Mouse (Mus musculus) liver, embryonic 15.5 days (tissue): ENCODE results near the gene Hist1h2ak. TPM values are rescaled to one million over a fixed set of nuclear protein-coding genes. Genes with fewer than 3 reads are reported as not detected.
"Not testable (repeated sequence)": the region's sequence is repeated elsewhere in the genome, so short reads cannot be mapped to it uniquely, and the experiment has no call there.

ENCODE experiments used
- ATAC-seq: fragments of 200-750 bp; cut with Nextera tagmentation; 2 replicates; pipeline ENCODE4 v1.8.0; 2017; ENCODE audit warnings: moderate number of reproducible peaks, mild to moderate bottlenecking, moderate library complexity; ENCODE audit not compliant: insufficient read depth
- H3K27ac ChIP-seq: fragments of 300-500 bp; sonication (generic); replicated peaks from 2 replicates; pipeline ENCODE4 v1.5.1; 2015; ENCODE audit warnings: mild to moderate bottlenecking, inconsistent platforms
- H3K27me3 ChIP-seq: fragments of 300-500 bp; sonication (generic); 2 replicates; pipeline ENCODE4 v1.6.1; 2015; ENCODE audit warnings: mild to moderate bottlenecking, inconsistent platforms
- H3K36me3 ChIP-seq: fragments of 300-500 bp; sonication (generic); replicated peaks from 2 replicates; pipeline ENCODE4 v1.6.1; 2015; ENCODE audit warnings: moderate library complexity, mild to moderate bottlenecking, inconsistent platforms
- H3K4me1 ChIP-seq: fragments of 300-500 bp; sonication (generic); replicated peaks from 2 replicates; pipeline ENCODE4 v1.6.1; 2015; ENCODE audit warnings: inconsistent platforms
- H3K4me2 ChIP-seq: fragments of 300-500 bp; sonication (generic); 2 replicates; pipeline ENCODE4 v1.6.1; 2015; ENCODE audit warnings: moderate library complexity, mild to moderate bottlenecking, inconsistent platforms
- H3K4me3 ChIP-seq: fragments of 300-500 bp; sonication (generic); replicated peaks from 2 replicates; pipeline ENCODE4 v1.5.1; 2015; ENCODE audit warnings: mild to moderate bottlenecking, inconsistent platforms
- H3K9ac ChIP-seq: fragments of 300-500 bp; sonication (generic); 2 replicates; pipeline ENCODE4 v1.6.1; 2015; ENCODE audit warnings: moderate library complexity, mild to moderate bottlenecking, inconsistent platforms
- H3K9me3 ChIP-seq: fragments of 300-500 bp; sonication (generic); replicated peaks from 2 replicates; pipeline ENCODE4 v1.6.1; 2016; ENCODE audit warnings: inconsistent platforms
- WGBS: fragments of 180-500 bp; shearing (Covaris S2); methylation state at CpG from one replicate; pipeline ENCODE4 v1.1.7; 2015; ENCODE audit warnings: mixed read lengths; ENCODE audit not compliant: insufficient replicate concordance; 5-methylcytosine and 5-hydroxymethylcytosine counted together
- polyA plus RNA-seq: library from polyadenylated mRNA; unstranded; fragments of >200 nt; fragmentation: Nextera tagmentation; extraction: Ambion mirVana; gene quantifications from 2 replicates; pipeline ENCODE4 v1.2.1, GENCODE M21; 2015

Hist1h2ak gene
- polyA plus RNA-seq, 1 experiment from 2014 or later = 47.8 TPM

DNA sequence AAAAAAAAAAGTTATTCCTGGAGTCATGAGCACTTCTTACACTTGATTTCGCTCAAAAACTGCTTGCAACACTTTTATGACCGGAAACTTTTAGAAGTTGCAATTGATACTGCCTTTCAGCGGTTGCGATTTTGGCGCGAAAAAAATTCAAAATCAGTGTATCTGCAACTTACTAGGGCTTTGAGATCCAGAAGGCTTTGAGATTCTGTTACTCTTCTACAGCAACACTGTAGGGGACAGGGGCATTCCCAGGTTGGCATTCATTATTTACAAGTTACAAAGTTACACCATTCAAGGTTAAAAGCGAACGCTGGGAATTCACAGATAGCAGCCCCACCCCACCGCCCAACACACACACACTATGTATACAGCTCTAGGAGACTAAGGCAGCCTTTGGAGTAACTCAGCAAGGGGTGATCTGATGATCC is 30.1 kb upstream of the Hist1h2ak start:
- H3K4me2 ChIP-seq = peak overlapping the region; percentile 73
- 2% methylated on average over 9 of the region's 9 CpGs for WGBS
- H3K4me1 ChIP-seq = peaks cover 56% of the 10 kb centered on the region
- peak overlapping the region; percentile 100 for H3K27ac ChIP-seq
- H3K9me3 ChIP-seq = no peaks in the 10 kb centered on the region
- ATAC-seq = no peak
- H3K4me3 ChIP-seq = peak overlapping the region; percentile 53
- H3K27me3 ChIP-seq = no peaks in the 10 kb centered on the region
- H3K9ac ChIP-seq = peak overlapping the region; percentile 59
- no peaks in the 10 kb centered on the region for H3K36me3 ChIP-seq

DNA sequence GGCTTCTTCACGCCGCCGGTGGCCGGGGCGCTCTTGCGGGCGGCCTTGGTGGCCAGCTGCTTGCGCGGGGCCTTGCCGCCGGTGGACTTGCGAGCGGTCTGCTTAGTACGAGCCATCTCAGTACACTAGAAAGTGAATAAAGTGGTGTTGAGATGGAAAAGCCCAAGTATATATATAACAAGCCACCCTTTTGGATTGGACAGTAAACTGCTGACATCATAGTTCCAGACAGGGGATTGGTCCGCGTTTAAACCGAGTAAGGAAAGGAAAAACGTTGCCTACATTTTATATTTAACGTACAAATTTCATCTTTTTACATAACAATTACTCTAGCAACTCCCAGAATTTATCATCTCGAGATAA is 29.6 kb upstream of the Hist1h2ak start, which contains the start of gene Hist1h3i:
Gene Hist1h3i (minus strand): TSS at position 116 of the 363 bp plus-strand sequence.
- Histone ChIP-seq H3K9me3 (no peaks in the 10 kb centered on the region), H3K27me3 (no peaks in the 10 kb centered on the region), H3K4me1 (peaks cover 51% of the 10 kb centered on the region), H3K27ac (peak within 1 kb of the TSS; percentile 100), H3K4me3 (peak within 1 kb of the TSS; percentile 53), H3K4me2 (peak within 1 kb of the TSS; percentile 73), H3K36me3 (no peaks in the 10 kb centered on the region), H3K9ac (peak within 1 kb of the TSS; percentile 70)
- peak; percentile 35 for ATAC-seq
- under 1% methylated on average over 15 of the region's 20 CpGs for WGBS

DNA sequence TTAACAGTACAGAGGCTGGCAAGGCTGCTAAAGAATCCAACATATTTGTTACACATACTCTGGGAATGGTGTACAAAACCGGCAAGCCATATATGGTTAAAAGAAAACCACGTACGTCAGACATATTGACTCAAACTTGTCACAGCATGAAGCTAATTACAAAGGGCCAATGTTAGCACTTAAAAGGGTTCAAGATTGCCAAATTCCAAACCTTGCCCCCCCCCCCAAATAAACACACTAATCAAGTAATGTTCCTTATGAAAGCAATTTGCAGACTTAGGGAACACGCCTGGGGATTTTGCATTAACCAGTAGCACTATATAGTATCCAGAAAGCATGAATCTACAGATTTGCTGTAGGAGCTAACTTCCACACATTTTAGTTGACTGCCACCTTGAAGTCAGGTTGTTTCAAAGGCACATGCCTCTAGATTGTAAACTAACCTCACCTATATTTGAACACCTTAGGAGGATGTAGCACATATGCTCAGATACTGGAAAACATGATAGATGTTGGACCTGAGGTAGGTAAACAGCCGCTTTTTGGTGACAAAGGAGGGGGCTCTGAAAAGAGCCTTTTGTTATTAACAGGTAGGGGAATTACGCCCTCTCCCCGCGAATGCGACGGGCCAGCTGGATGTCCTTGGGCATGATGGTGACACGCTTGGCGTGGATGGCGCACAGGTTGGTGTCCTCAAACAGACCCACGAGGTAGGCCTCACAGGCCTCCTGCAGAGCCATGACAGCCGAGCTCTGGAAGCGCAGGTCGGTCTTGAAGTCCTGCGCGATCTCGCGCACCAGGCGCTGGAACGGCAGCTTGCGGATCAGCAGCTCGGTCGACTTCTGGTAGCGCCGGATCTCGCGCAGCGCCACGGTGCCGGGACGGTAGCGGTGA is 29.0 kb upstream of the Hist1h2ak start:
- not testable (repeated sequence) for H3K27me3 ChIP-seq, H3K36me3 ChIP-seq, H3K9me3 ChIP-seq
- peak; percentile 5 for ATAC-seq
- H3K4me3 ChIP-seq = peak overlapping the region; percentile 53
- under 1% methylated on average over 21 of the region's 35 CpGs for WGBS
- H3K4me2 ChIP-seq = peak overlapping the region; percentile 73
- H3K4me1 ChIP-seq = peaks cover 52% of the 10 kb centered on the region
- peak overlapping the region; percentile 70 for H3K9ac ChIP-seq
- peak overlapping the region; percentile 100 for H3K27ac ChIP-seq

DNA sequence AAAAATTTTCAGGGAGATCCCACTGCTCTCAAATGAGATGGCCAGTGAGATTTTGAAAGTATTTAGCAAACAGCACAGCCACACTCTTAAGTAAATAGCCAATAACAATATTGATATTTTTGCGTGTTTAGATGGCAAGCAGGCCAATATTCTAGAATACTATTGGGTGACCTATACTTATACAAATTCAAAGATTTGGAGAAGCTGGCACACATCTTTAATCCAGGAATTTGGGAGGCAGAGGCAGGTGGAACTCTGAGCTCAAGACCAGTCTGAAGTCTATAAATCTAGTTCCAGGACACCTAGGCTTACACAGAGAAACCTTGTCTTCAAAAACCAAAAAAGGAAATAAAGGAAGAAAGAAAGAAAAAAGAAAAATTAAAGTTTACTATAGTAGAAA is 28.0 kb upstream of the Hist1h2ak start:
- WGBS = 78% methylated on average over 1 of the region's 1 CpGs
- no peak for ATAC-seq
- Histone ChIP-seq H3K36me3 (no peaks in the 10 kb centered on the region), H3K9me3 (no peaks in the 10 kb centered on the region), H3K4me2 (peak overlapping the region; percentile 79), H3K27me3 (no peaks in the 10 kb centered on the region), H3K4me3 (peak overlapping the region; percentile 32), H3K27ac (peak overlapping the region; percentile 100), H3K4me1 (peaks cover 62% of the 10 kb centered on the region), H3K9ac (no peak overlapping the region)

DNA sequence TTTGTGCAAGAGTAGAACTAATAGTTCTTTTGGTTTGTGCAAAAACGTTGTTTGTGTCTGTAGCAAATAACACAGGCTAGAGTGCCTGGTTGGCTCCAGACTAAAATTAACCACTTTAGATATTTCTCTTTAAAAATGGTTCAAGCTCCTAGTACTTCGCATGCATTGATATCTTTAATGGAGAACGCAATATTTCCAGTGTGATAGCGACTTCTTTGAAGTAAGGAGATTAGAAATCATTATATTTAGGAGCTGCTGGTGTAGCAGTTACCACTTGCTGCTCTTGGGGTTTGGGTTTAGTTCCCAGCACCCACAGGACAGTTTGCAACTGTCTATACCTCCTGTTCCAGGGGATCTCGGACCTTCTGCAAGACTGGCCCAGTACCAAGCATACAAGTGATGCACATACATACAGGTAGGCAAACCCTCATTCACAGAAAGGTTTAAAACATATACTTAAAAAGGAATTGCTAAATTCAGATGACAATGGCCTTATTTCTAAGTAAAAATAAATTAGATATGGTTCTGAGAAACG is 27.5 kb upstream of the Hist1h2ak start:
- H3K36me3 ChIP-seq = no peaks in the 10 kb centered on the region
- peaks cover 66% of the 10 kb centered on the region for H3K4me1 ChIP-seq
- WGBS = 36% methylated on average over 6 of the region's 6 CpGs
- H3K4me3 ChIP-seq = peak overlapping the region; percentile 66
- no peaks in the 10 kb centered on the region for H3K27me3 ChIP-seq
- peak overlapping the region; percentile 100 for H3K27ac ChIP-seq
- peak overlapping the region; percentile 81 for H3K9ac ChIP-seq
- no peak for ATAC-seq
- H3K4me2 ChIP-seq = peak overlapping the region; percentile 79
- H3K9me3 ChIP-seq = no peaks in the 10 kb centered on the region

DNA sequence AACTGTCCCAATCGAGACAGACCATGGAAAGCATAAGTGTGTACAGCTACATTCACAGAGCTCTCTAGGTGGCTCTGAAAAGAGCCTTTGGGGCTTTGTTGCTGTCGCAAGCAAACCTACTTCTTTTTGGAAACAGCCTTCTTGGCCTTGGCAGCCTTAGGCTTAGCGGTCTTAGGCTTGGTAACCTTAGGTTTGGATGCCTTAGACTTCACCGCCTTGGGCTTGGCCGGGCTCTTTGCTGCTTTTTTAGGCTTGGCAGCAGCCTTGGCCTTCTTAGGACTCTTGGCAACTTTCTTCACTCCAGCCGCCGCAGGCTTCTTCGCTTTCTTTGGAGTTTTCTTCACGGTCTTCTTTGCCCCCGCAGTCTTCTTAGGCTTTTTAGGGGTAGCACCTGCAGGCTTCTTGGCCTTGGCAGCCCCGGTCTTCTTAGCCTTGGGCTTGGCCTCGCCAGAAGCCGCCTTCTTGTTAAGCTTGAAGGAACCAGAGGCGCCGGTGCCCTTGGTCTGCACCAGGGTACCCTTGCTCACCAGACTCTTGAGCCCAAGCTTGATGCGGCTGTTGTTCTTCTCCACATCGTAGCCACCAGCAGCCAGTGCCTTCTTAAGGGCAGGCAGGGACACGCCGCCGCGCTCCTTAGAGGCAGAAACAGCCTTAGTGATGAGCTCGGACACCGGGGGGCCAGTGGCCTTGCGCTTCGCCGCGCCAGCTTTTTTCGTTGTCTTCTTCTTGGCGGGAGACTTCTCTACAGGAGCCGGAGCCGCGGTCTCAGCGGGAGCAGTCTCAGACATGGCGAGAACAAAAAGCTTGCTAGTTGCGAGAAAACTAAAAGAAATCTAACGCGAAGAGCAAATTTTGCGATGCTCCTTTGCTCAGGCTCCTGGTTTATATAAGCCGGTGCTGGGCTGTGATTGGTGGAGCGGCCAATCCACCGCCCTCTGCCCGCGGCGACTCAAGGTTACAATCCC is 26.4 kb upstream of the Hist1h2ak start, which contains the start of gene Hist1h1b:
Gene Hist1h1b (minus strand): TSS at position 859 of the 965 bp plus-strand sequence.
- Histone ChIP-seq H3K36me3 (0 out of 2 replicates have a peak, but pooled peaks cover under 1% of the 10 kb centered on the region), H3K9ac (peak within 1 kb of the TSS; percentile 81), H3K4me1 (peaks cover 65% of the 10 kb centered on the region), H3K4me3 (peak within 1 kb of the TSS; percentile 66), H3K27ac (peak within 1 kb of the TSS; percentile 100), H3K4me2 (peak within 1 kb of the TSS; percentile 79), H3K9me3 (no peaks in the 10 kb centered on the region), H3K27me3 (no peaks in the 10 kb centered on the region)
- under 1% methylated on average over 44 of the region's 44 CpGs for WGBS
- peak; percentile 48 for ATAC-seq

DNA sequence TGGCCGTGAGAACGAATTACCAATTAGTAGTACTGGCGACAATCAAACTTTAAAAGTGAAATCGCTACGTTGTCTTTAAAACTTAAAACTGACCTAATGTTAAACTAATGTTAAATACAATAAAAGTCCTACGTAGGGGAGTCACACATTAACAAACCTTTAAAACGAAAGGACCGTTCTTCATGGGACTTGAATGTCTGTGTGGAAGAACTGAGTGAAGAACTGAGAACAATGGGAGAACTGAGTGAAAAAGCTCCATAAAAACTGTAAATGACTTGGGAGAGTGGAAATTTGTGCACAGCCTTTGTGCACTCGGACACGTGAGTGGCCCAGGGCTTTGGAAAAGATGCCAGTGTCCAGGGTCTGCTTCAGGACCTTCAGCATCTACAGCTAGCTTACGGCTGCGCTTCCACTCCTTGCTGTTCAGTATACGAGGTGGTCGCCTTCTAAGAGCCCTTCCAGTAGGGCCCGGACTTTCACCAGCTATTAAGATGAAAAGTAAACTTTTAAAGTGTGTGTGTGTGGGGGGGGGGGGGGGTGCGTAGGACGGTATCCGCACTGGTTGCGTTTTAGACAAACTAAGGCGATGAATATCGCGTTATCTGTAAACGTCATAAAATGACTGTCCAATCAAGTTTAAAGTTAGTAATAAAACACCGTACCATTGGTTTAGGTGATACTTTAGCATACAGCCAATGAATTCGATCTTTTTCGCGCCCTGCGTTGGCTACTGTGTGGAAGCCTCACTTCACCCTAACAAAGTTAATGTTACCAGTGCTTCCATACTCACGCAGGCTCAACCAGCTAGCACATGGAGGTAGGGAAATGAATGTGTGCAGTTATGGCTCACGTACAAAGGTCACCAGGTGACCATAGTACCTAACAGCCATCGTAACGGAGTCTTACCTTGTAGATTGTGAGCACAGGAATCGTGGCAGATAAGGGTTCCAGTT is 25.5 kb upstream of the Hist1h2ak start:
- Histone ChIP-seq H3K9me3 (no peaks in the 10 kb centered on the region), H3K9ac (peak overlapping the region; percentile 81), H3K4me2 (peak overlapping the region; percentile 79), H3K4me3 (peak overlapping the region; percentile 66), H3K27ac (peak overlapping the region; percentile 100), H3K36me3 (peaks cover 6% of the 10 kb centered on the region), H3K27me3 (no peaks in the 10 kb centered on the region), H3K4me1 (peaks cover 58% of the 10 kb centered on the region)
- peak; percentile 65 for ATAC-seq
- 5% methylated on average over 33 of the region's 33 CpGs for WGBS

DNA sequence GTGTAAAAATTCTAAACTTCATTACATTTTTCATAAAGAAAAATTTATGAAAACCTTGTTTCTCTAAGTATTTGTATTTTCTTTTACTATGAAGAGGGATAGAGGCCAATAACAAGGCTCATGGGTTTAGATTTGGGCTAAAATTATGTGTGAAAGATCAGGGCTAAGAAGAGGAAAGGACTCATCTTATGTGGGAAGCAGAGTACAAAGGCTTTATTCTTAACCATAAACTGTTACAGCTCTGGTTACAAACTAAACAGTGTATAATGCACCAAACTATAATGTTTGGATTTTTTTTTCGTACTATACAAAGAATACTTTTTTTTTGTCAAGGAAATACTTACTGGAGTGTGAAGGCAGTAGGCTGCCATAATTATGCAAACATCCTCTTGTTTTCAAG is 2.1 kb upstream of the Hist1h2ak start:
- Histone ChIP-seq H3K27me3 (no peaks in the 10 kb centered on the region), H3K4me2 (peak overlapping the region; percentile 68), H3K27ac (peak overlapping the region; percentile 99), H3K36me3 (0 out of 2 replicates have a peak, but pooled peaks cover 2% of the 10 kb centered on the region), H3K9ac (peak overlapping the region; percentile 48), H3K4me1 (peaks cover 30% of the 10 kb centered on the region), H3K9me3 (no peaks in the 10 kb centered on the region), H3K4me3 (peak overlapping the region; percentile 49)
- no peak for ATAC-seq
- WGBS = 77% methylated on average over 1 of the region's 1 CpGs

DNA sequence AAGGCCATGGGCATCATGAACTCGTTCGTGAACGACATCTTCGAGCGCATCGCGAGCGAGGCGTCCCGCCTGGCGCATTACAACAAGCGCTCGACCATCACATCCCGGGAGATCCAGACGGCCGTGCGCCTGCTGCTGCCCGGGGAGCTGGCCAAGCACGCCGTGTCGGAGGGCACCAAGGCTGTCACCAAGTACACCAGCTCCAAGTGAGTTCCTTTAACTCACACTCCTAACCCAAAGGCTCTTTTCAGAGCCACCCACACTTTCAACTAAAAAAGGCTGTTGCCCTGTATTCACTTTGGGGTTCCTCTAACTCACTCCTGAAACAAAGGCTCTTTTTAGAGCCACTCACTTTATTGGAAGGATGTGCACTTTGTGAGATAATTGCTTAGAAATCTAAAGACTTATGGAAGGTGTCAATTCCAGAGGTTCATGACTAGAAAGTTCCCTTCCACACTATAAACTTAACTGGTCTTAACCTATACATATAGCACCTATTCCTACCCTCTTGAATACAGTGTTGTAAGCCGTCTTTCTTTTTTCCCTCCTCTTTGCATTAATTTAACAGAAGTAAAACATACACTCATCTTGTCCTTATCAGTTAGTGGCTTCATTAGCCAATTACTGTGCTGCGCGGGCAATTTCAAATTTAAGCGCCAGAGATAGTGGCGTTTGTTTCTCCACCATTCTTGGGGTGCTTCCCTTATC is 821 bp upstream of the Hist1h2ak start:
- peak; percentile 26 for ATAC-seq
- not testable (repeated sequence) for H3K36me3 ChIP-seq, H3K9me3 ChIP-seq, H3K27me3 ChIP-seq
- Histone ChIP-seq H3K4me2 (peak overlapping the region; percentile 74), H3K9ac (peak overlapping the region; percentile 54), H3K4me1 (peaks cover 32% of the 10 kb centered on the region), H3K4me3 (peak overlapping the region; percentile 57), H3K27ac (peak overlapping the region; percentile 99)
- under 1% methylated on average over 17 of the region's 26 CpGs for WGBS
